Mouse (Mus musculus): ENCODE results near the gene Ppp1ca. TPM values are rescaled to one million over a fixed set of nuclear protein-coding genes. Genes with fewer than 3 reads are reported as not detected.

The Ppp1ca gene
- total and polyA plus RNA-seq, 3 experiments, result 389 to 635 (median 502) TPM

GRCm38 (mm10) chr19:4220957-4221743 is 29.3 kb downstream of the Ppp1ca start:
- in situ Hi-C loops (cut with MboI; ENCODE audit: low pct_ligation_motif_present, low pct_unique_long_range_greater_than_20kb, low sequenced_read_pairs) (no loop called here), dilution Hi-C loops (cut with MboI; ENCODE audit: extremely low pct_ligation_motif_present, extremely low pct_unique_long_range_greater_than_20kb, low sequenced_read_pairs) (no loop called here)
- Histone ChIP-seq H3K27ac (ENCODE audit: insufficient read depth, low read depth) (no peak overlapping the region), H3K4me2 (ENCODE audit: insufficient read depth, low read depth, poor library complexity, severe bottlenecking) (no peak overlapping the region), H3K27me3 (replicated peaks) (peaks cover 20% of the 10 kb centered on the region), H3K9me3 (replicated peaks; ENCODE audit: low read length) (no peaks in the 10 kb centered on the region), H3K4me1 (ENCODE audit: control insufficient read depth in 1 of 2, insufficient read depth in 2 of 2) (peaks cover 6 to 56% of the 10 kb centered on the region in 2 experiments; a peak in 3 of 4 replicates), H3K4me3 (replicated peaks in 1 of 3; ENCODE audit: low read depth in 2 of 3, low read length in 2 of 3, poor library complexity in 1 of 3) (no peak overlapping the region), H3K79me2 (replicated peaks; ENCODE audit: control insufficient read depth, extremely low read depth, insufficient read depth, poor library complexity, severe bottlenecking) (no peaks in the 10 kb centered on the region), H3K36me3 (replicated peaks in 1 of 2; ENCODE audit: control insufficient read depth in 1 of 2, insufficient read depth in 1 of 2, low read length in 1 of 2) (no peaks in the 10 kb centered on the region), H3K9ac (ENCODE audit: insufficient read depth, low read depth) (no peak overlapping the region)
- no peak for DNase-seq (ENCODE audit: extremely low read depth)
- TF ChIP-seq ETS1 (conservative IDR thresholded peaks at IDR 0.05; ENCODE audit: low read depth, low read length), result no peak
- no peak for TF ChIP-seq E2F4 (IDR thresholded peaks at IDR 0.05; ENCODE audit: insufficient replicate concordance, low read depth, low read length)
- no peak for TF ChIP-seq PAX5 (IDR thresholded peaks at IDR 0.05; ENCODE audit: low read length)
- TF ChIP-seq JUND (conservative IDR thresholded peaks at IDR 0.05; ENCODE audit: low read depth, low read length), result no peak
- no peak for TF ChIP-seq KAT2A (IDR thresholded peaks at IDR 0.05; ENCODE audit: insufficient replicate concordance, low read length)

- Histone ChIP-seq H3K9ac (ENCODE audit: insufficient read depth, low read depth) (no peak overlapping the region), H3K4me2 (ENCODE audit: insufficient read depth, low read depth, poor library complexity, severe bottlenecking) (no peak overlapping the region), H3K36me3 (replicated peaks in 1 of 2; ENCODE audit: control insufficient read depth in 1 of 2, insufficient read depth in 1 of 2, low read length in 1 of 2) (no peaks in the 10 kb centered on the region), H3K9me3 (replicated peaks; ENCODE audit: low read length) (no peaks in the 10 kb centered on the region), H3K27ac (ENCODE audit: insufficient read depth, low read depth) (no peak overlapping the region), H3K27me3 (replicated peaks) (peaks cover 12% of the 10 kb centered on the region), H3K4me1 (ENCODE audit: control insufficient read depth in 1 of 2, insufficient read depth in 2 of 2) (peaks cover 6 to 62% of the 10 kb centered on the region in 2 experiments; a peak in 3 of 4 replicates), H3K4me3 (replicated peaks in 1 of 3; ENCODE audit: low read depth in 2 of 3, low read length in 2 of 3, poor library complexity in 1 of 3) (no peak overlapping the region), H3K79me2 (replicated peaks; ENCODE audit: control insufficient read depth, extremely low read depth, insufficient read depth, poor library complexity, severe bottlenecking) (no peaks in the 10 kb centered on the region)
- no peak for DNase-seq (ENCODE audit: extremely low read depth)
- in situ Hi-C loops (cut with MboI; ENCODE audit: low pct_ligation_motif_present, low pct_unique_long_range_greater_than_20kb, low sequenced_read_pairs), result no loop called here
- dilution Hi-C loops (cut with MboI; ENCODE audit: extremely low pct_ligation_motif_present, extremely low pct_unique_long_range_greater_than_20kb, low sequenced_read_pairs), result no loop called here
- TF ChIP-seq MAFK (IDR thresholded peaks at IDR 0.05; ENCODE audit: insufficient replicate concordance, low read length) (no peak), CHD1 (IDR thresholded peaks at IDR 0.05; ENCODE audit: low read depth, low read length) (no peak), ZC3H11A (IDR thresholded peaks at IDR 0.05; ENCODE audit: low read depth, low read length) (no peak), CHD2 (IDR thresholded peaks at IDR 0.05; ENCODE audit: low read length) (no peak), MXI1 (IDR thresholded peaks at IDR 0.05; ENCODE audit: low read depth, low read length) (no peak), GABPA (IDR thresholded peaks at IDR 0.05; ENCODE audit: insufficient replicate concordance, low read depth, low read length) (no peak), MYC (IDR thresholded peaks at IDR 0.05; ENCODE audit: low read depth, low read length) (no peak), JUND (conservative IDR thresholded peaks at IDR 0.05; ENCODE audit: low read depth, low read length) (no peak), ZMIZ1 (IDR thresholded peaks at IDR 0.05; ENCODE audit: low read depth, low read length) (no peak), POLR2A (IDR thresholded peaks at IDR 0.05; ENCODE audit: low read depth, low read length) (no peak), HCFC1 (IDR thresholded peaks at IDR 0.05; ENCODE audit: low read depth, low read length) (no peak), ZNF384 (IDR thresholded peaks at IDR 0.05; ENCODE audit: low read depth, low read length) (no peak), MEF2A (IDR thresholded peaks at IDR 0.05; ENCODE audit: borderline replicate concordance, low read depth, low read length) (no peak), EP300 (IDR thresholded peaks at IDR 0.05; ENCODE audit: low read length) (no peak), MAX (IDR thresholded peaks at IDR 0.05; ENCODE audit: low read length) (no peak), IRF4 (IDR thresholded peaks at IDR 0.05; ENCODE audit: low read depth, low read length) (no peak)
Measured at GRCm38 (mm10) chr19:4222165-4222564, 30.3 kb downstream of the Ppp1ca start.

Data from CH12.LX (cell line).